Mouse (Mus musculus) mouse trophoblast stem cell (cell line): ENCODE results near the gene Tm7sf2.

Source experiments
- in situ Hi-C, 2 experiments: fragments of 300-500 bp; cut with MseI, MboI; formaldehyde crosslinking; loops; 2 replicates in 1 of 2; 3 replicates in 1 of 2; pipeline ENCODE4 v1.15.1; 2025

Tm7sf2 gene

DNA sequence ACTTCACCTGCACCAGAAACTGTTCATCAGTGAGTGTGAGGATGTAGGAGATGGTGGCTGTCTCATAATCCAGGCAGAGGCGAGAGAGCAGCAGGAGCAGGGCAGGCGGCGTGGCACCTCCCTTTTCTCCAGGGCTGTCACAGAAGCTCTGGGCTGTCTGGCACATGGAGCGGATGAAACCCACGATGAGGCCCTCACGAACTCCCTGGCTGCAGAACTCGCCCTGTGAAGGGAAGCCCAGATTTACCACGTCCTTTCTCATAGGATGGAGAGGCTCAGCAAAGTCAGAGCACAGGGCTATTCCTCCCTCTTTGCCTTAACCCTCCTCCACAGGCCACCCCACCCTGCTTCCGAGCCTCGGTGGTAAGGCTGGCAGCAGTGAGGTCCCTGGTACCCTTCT is 1.7 kb upstream of the Tm7sf2 start:
- in situ Hi-C loops: no loop called here

GRCm38 (mm10) chr19:6068951-6069350 is 778 bp upstream of the Tm7sf2 start:
- in situ Hi-C loops: no loop called here

DNA sequence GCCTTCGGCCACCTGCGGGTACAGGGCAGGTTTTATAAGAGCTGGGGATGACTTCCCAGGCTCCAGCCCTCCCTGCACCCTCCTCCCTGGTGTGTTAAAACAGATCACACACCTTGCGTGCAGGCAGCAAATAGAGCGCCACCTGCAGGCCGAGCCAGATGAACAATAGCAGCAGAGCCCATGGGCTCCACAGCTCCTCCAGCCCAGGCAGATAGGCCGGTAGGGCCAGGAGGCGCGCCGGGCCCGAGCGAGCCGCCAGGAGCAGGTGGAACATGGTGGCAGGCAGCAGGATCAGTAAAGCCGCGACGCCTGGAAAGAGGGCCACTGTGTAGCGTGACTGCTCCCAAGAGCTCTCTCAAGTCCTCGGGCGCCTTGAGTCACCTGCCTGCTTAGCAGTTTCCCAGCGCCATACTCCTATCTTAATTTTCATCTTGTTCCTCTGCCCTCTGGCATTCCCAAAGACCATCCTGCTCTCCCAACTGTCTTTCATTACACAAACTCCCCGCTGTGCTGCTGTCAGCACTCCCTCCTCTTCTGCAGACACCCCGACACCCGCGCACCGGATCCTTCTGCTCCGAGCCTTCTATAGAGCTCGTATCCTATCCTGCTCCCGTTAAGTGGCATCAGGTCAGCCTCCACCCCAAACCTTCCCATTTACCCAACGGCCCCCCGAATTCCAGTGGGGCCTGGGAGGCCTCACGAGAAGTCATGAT is 1.0 kb downstream of the Tm7sf2 start:
- in situ Hi-C loops: no loop called here

- in situ Hi-C loops: no loop called here
These were observed 1.6 kb downstream of the Tm7sf2 start for GRCm38 (mm10) chr19:6066571-6066970.

DNA sequence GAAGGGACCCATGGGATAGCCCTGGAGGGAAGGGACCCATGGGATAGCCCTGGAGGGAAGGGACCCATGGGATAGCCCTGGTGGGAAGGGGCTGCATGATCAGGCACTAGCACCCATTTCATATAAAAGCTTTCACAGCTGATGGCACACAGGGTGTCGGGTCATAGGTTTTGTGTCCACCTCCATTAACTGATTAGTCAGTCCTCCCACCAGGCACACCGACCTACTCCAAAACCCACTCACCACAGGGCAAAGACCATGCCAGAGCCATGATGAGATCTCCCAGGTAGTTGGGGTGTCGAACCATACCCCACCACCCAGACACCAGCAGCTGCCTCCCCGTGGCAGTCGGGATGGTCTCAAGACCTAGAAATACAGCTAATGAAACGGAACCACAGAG is 5.1 kb downstream of the Tm7sf2 start:
- in situ Hi-C loops: no loop called here

GRCm38 (mm10) chr19:6062418-6062817 is 5.8 kb downstream of the Tm7sf2 start:
- in situ Hi-C loops: no loop called here

DNA sequence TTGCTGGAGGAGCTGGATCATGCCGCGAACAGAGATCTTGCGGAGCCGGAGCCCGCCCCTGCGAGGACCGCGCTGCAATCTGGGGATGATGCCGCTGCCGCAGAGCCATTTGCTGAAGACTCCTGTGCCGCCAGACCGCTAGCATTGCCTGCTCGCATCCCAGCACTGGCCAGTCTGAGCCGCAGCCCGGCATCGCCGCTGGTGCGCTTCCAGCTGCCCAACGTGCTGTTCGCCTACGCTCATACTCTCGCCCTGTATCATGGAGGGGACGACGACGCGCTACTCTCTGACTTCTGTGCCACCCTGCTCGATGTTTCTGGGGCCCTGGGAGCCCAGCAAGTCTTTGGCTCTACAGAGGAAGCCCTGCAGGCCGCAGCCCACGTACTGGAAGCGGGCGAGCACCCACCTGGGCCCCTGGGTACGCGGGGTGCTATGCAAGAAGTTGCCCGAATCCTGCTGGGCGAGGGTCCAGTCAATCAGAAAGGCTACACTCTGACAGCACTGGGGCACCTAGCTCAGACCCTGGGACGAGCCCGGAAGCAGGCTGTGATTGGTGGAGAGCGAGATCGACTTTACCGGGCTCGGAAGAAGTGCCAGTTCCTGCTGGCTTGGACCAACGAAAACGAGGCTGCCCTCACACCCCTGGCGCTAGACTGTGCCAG is 6.4 kb downstream of the Tm7sf2 start:
- in situ Hi-C loops: no loop called here

- in situ Hi-C loops: no loop called here
These were observed 7.1 kb downstream of the Tm7sf2 start, which contains the start of gene Znhit2 for GRCm38 (mm10) chr19:6061021-6061533. TSS of gene Znhit2 (plus strand) at chr19:6061192.

- in situ Hi-C loops: no loop called here
These were observed 9.2 kb downstream of the Tm7sf2 start for GRCm38 (mm10) chr19:6058966-6059365.

DNA sequence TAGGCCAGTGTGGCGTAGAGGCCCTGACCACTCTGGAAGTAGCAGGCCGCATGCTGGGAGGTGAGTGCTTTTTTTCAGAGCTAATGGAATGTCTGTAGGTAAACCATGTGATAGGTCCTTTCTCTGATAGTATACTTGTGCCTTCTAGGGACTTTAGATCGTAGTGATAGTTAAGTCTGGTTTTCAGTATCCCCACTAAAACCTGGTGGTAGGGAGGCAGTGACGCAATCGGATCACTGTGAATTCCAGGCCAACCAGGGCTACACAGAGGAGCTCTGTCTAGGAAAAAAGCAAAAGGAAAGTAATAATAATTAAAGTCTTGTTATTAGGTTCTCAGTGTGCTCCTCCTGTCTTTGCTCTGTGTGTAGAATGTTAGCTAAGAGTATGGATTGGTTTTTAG is 9.7 kb downstream of the Tm7sf2 start:
- in situ Hi-C loops: no loop called here

DNA sequence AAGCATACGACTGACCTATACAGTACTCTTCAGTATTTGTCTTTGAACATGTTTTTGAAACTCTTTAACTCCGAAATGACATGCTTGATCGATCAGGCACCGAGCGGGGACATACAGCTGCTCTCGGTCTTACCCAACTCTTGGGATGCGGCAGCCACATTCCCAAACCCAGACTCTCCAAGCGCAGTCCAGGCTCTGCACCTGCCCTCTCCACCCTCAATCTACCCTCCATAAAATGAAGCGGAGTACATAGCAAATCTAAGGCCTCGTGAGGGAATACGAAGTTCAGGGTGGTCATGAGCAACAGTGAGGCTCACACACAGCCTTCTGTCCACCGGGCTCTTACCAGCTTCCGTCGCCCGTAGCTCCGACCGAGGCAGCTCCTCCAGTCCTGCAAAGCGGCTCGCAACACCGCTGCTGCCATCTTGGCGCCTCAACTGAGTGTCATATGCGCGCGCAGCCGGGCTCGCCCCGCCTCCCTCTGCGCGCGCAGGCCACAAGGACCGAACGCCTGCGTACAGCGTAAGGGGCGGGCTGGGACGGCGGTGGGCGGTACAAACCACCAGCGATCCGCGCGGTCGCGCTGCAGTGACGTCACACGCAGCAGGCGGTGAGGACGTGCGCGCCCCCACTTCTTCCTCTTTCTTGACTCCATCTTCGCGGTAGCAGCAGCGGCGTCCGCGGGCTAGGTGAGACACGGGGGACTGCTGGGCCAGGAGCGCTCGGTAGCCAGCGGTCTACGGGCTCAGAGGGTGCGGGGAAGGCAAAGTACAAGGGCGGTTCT is 10.7 kb downstream of the Tm7sf2 start, which contains the start of the genes Mrpl49 and Fau:
Mrpl49 (minus strand) TSS at position 473 of the 784 bp plus-strand sequence.
Fau (plus strand) TSS at position 532 of the 784 bp plus-strand sequence.
- in situ Hi-C loops: no loop called here

DNA sequence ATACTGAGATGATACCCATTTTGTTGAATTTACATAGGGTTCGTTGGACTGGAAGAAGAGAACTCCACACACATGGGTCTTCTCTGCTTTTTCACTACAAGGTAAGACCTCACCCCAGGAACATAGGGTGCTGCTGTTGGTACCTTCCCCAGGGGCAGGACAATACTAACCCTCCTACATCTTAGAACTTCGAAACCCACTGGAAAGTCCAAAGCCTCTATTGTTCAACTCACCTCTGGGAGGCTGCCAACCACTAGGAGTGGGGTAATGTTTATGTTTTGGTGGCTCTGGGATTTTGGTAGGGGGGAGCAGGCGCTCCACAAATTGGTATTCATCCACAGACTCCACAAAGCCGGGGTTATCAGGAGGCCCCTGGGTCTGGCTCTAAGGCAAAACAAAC is 11.5 kb downstream of the Tm7sf2 start:
- in situ Hi-C loops: no loop called here

- in situ Hi-C loops: no loop called here
These were observed 13.9 kb downstream of the Tm7sf2 start for GRCm38 (mm10) chr19:6054296-6054695.

DNA sequence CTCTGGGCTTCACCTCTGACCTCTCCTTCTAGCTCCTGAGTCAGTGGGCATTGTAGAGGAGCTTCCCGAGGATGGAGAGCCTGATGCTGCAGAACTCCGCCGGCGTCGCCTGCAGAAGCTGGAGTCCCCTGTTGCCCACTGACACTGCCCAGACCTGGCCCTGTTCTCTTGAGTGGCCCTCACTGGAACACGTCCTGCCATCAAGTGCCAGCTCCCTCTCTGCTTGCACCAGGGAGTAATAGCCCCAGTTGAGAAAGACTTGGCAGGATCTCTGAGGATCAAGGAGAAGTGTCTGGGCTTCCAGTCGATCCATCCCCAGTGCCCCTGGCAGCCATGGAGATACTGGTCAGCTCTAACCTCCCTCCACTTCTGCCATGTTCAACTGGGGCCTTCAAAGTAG is 15.7 kb downstream of the Tm7sf2 start:
- in situ Hi-C loops: no loop called here

- in situ Hi-C loops: no loop called here
These were observed 19.3 kb downstream of the Tm7sf2 start for GRCm38 (mm10) chr19:6048681-6049410.

- in situ Hi-C loops: no loop called here
These were observed 20.3 kb downstream of the Tm7sf2 start for GRCm38 (mm10) chr19:6047899-6048166.

- in situ Hi-C loops: no loop called here
These were observed 20.8 kb downstream of the Tm7sf2 start for GRCm38 (mm10) chr19:6047154-6047898.

DNA sequence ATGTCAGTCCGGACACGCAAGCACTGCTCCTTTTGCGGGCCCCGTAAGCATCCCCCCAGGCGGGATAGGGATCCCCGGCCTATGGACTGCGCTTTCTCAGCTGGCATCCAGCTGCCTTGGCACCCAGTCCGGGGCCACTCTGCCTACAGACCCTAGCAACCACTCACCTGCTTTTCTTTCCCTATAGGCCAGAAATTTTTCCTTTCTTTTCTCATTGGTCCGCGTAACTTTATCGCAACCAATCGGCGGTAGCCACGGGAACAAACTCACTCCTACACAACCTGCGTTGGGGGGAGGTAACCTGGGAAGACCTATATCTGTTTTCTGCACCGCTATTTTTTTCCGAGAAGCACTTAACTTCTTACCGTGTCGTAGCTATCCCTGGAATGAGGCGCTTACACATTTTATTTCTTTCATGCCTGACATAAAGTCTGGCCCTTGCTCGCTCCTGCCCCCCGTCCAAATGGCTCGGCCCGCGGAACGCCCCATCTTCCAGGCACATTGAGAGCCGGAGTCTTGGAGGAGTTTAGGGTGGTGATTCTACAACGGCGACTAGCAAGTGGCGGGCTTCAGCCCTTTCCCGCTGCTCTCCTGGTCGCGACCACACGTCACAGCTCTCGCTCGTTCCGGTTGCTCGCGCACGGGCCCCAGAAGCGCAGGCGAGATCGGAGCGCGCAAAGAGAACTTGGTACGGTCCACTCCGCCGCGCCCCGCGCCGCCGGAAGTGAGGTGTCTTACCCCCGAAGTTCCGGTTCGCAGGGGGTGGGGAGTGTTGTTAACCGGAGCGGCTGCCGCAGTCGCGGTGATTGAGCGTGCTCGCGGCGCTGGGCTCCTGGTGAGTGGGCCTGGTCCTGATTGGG is 21.6 kb downstream of the Tm7sf2 start, which contains the start of gene Syvn1:
Syvn1 (plus strand) TSS at position 283 of the 860 bp plus-strand sequence.
- in situ Hi-C loops: no loop called here

- in situ Hi-C loops: no loop called here
These were observed 22.5 kb downstream of the Tm7sf2 start for GRCm38 (mm10) chr19:6045366-6046293.
